Mouse (Mus musculus): ENCODE measurements around the gene Ube2e3.

The Ube2e3 gene

GRCm38 (mm10) chr2:78876002-78876401 is 8.1 kb downstream of the Ube2e3 start:
- in situ Hi-C loops (cut with MboI, MseI): loop anchor here (10.0 kb wide), 1 partner anchor 1709 kb away; the partner anchor contains the start of gene Nckap1

- in situ Hi-C loops (cut with MboI, MseI): no loop called here
Observed at GRCm38 (mm10) chr2:78882068-78882467, 14.1 kb downstream of the Ube2e3 start.

DNA sequence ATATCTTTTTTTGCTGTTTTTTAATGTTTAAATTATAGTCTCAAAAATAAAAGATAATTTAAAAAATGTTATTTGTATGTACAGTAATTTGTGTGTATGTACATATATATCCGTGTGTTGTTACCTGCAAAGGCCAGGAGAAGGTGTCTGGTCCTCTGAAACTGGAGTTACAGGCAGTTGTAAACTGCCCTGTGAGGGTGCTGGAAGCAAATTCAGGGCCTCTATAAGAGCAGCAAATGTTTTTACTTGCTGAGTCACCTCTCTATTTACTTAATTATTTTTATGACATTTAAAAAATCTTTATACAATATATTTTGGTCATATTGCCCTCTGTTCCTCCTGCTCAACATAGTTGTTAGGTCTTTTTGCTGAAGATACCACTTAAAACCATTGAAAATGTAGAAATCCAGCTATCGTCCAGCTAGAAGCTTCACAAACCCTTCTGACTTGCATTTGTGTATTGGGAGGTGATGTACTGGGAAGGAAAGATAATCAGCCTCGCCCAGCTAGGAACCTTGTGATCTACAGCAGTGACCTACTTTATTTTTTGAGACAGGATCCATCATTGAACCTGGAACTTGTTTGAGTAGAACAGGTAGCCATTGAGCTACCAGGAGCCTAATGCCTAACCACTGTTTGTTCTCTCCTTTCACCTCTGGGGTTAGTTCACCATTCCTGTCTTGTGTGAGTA is 15.0 kb downstream of the Ube2e3 start:
- in situ Hi-C loops (cut with MboI, MseI): no loop called here

GRCm38 (mm10) chr2:78886446-78886845 is 18.5 kb downstream of the Ube2e3 start:
- in situ Hi-C loops (cut with MboI, MseI): no loop called here

GRCm38 (mm10) chr2:78888190-78888589 is 20.3 kb downstream of the Ube2e3 start:
- in situ Hi-C loops (cut with MboI, MseI): no loop called here

DNA sequence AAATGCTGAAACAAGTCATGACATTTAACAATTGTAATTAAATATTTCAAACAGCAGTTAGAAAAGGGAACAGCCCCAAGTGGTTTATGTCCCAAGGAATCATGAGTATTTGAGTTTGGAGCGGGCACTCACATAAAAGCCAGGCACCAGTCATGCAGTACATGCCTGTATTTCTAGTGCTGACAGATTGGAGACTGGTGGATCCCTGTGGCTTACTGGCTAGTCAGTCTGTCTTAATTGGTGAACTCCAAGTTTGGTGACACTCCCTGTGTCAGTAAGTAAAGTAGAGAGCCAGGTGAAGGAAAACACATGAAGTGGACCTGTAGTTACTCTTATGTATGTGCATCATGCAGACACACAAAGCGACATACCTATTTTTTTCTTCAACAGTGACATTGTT is 27.3 kb downstream of the Ube2e3 start:
- in situ Hi-C loops (cut with MboI, MseI): no loop called here

GRCm38 (mm10) chr2:78905916-78906315 is 38.0 kb downstream of the Ube2e3 start:
- in situ Hi-C loops (cut with MboI, MseI): no loop called here

DNA sequence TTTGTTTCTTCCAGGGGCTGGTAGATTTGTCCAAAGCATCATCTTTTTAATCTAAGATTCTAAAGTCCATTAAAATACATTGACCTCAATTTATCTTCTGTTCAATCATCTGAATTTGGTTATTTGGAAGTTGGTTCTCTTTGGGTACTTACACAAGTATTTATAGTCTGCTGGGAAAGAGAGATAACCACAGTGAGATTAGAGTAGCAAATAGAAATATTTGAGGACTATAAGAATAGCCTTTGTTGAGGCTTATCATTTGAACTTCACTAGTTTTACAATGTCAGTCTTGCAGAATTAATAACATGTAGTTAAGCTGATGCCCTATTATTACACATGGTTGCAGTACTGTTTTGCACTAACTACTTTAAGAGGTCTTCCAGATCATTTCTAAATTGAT is 43.6 kb downstream of the Ube2e3 start:
- in situ Hi-C loops (cut with MboI, MseI): no loop called here

GRCm38 (mm10) chr2:78914861-78915260 is 46.9 kb downstream of the Ube2e3 start:
- in situ Hi-C loops (cut with MboI, MseI): loop anchor here (5.0 kb wide), 1 partner anchor 868 kb away; no protein-coding TSS in a partner anchor

DNA sequence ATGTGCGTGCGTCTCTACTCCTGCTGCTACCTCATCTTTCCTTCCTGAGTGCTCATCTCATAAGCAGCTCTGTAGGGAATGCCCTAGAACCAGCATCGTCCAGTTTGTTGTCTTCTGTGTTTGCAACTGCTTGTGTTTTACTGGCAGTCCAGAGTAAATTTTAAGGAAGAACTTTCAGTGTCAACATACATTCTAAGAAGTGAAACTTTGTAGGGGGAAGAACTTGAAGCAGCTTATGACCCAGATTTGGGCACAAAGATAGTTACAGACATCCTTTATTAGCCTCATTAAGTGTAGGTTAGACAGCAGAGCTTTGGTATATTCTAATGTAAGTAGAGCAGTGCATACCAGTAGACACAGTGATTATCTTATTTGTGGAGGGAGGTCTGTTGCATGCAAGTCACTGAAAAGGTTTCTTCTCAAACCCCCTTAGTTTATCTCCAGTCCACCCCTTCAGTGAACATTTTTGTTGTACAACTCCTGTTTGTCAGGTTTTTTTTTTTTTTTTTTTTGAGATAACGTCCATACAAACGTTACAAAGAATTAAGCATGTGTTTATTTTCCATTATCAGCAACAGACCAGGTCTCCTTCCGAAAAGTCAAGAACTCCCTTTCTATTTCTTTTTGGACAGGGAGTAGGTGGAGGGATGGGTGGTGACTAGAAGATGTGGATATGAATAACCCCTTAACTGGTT is 55.2 kb downstream of the Ube2e3 start:
- in situ Hi-C loops (cut with MboI, MseI): no loop called here

DNA sequence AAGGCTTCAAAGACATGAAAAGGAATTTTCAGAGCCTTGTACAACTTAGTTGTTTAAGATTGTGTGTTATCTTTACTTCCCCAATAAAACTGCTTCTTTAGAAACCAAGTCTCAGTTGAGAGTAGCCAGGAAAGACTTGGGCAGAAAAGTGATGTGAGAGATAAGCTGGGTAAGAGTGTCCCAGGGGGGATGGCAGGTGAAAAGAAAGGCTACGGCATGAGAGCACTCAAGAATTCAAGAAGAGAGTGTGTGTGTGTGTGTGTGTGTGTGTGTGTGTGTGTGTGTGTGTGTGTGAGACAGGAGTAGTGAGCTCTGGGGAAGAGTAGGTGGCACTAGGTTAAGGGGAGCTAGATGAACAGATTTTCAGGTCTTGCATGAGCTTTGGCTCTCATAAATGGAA is 57.9 kb downstream of the Ube2e3 start:
- in situ Hi-C loops (cut with MboI, MseI): no loop called here

DNA sequence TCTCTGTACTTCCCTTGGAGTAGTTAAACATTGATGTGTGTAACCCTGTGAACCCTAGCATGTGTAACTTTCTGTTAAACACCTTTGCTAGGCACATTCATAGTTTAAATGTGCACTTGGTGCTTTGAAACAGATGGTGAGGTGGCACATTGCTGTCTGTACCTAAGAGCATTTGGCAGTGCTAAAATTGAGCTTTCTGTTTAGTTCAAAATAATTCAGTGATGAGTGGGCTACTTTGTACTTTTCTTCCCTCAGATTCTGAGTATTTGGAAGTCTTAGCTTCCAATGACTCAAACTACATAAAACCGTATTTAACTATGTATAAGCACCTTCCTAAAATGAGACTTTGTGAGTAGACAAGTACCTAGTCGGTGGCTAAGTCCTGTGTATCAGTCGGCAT is 59.7 kb downstream of the Ube2e3 start:
- in situ Hi-C loops (cut with MboI, MseI): no loop called here

DNA sequence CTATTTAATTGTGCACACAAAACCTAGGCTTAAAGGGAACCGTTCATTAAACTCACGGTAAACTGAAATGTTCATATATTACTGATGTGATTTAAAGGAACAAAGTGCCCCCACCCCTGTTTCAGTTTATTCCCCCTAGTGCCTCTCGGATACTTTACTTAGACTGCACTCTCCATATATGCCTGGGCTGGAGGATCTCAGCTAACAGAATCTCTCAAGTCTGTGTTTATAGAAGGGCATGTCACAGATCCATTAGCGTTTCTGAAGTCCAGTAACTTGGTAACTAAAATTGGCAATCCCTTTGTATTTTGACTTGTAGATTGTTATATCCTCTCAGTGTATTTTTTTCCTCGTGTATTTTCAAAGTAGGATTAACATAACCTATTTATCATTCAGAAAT is 60.2 kb downstream of the Ube2e3 start:
- in situ Hi-C loops (cut with MboI, MseI): no loop called here

DNA sequence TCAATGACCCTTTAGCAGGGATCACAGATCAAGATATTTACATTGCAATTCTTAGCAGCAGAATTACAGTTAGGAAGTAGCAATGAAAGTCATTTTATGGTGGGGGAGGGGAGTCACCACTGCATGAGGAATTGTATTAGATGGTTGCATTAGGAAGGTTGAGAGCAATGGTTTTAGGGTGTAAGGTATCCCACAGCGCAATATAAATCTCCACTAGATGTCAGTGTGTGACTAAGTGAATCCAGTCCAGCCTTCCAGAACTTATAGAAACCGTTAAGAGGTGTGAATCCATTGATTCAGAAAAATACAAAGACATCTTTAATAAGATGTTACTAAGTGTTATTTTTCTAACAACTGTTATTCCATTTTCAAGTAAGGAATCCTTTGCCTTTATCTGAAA is 63.4 kb downstream of the Ube2e3 start:
- in situ Hi-C loops (cut with MboI, MseI): no loop called here

DNA sequence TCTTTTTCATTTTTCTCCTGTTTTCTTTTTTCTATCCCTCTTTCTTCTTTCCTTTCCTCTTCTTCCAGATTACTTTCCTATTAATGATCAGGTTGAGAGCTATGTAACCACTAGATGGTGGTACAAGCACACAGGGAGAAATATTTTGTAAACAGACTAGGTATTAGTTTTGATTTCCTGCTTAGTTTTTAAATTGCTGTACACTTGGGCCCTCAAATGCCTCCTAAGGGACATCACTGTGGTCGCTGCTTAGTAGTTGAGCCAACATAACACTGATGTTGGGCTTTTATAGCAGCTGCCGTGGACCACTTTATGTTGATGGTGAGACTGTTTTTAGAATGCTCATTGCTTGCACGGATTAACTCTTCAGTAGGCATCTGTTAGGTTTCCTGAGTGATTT is 91.5 kb downstream of the Ube2e3 start:
- in situ Hi-C loops (cut with MboI, MseI): loop anchor here (5.0 kb wide), 3 partner anchors 87 to 538 kb away; no protein-coding TSS in a partner anchor

GRCm38 (mm10) chr2:78960288-78960687 is 92.4 kb downstream of the Ube2e3 start:
- in situ Hi-C loops (cut with MboI, MseI): loop anchor here (10.0 kb wide), 1 partner anchor 155 kb away; no protein-coding TSS in a partner anchor

DNA sequence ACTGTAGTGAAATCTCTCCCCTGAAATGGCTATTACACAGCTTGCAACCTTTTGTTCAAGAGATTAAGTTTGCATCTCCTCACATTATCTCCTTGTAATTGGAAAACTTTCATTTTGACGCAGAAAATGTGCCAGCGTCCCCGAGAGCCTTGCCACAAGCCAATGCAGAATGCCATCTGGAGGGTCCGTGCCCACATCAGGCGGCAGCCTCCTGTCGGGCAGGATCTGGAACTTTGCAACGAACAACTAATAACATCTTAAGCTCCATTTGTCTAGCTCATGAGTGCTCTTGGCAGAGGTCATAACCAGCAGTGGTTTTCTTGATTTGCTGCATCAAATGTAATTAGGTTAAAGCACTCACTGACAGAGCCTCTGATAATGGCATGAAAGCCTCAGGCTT is 93.1 kb downstream of the Ube2e3 start:
- in situ Hi-C loops (cut with MboI, MseI): loop anchor here (10.0 kb wide), 1 partner anchor 154 kb away; no protein-coding TSS in a partner anchor

- in situ Hi-C loops (cut with MboI, MseI): loop anchor here (10.0 kb wide), 1 partner anchor 153 kb away; no protein-coding TSS in a partner anchor
Observed at GRCm38 (mm10) chr2:78961580-78961979, 93.7 kb downstream of the Ube2e3 start.

DNA sequence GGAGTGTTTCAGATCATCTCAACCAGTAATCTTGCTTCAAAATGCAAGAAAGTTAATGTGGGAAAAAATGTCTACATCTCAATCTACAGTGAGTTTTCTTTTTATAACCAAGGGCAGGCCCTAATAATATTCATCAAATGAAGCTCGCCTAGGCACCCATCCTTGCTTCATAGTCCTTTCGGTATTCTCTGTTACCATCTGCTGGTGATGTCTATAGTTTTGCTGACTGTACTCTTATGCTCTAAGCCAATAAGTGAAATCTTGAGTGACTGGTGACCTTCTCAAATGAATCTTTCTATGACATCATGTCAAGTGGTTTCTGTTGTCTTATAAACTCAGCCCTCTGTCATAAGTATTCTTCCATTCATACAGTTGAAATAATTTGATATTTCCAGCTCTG is 97.1 kb downstream of the Ube2e3 start:
- in situ Hi-C loops (cut with MboI, MseI): loop anchor here (10.0 kb wide), 1 partner anchor 150 kb away; no protein-coding TSS in a partner anchor

GRCm38 (mm10) chr2:78965396-78965795 is 97.5 kb downstream of the Ube2e3 start:
- in situ Hi-C loops (cut with MboI, MseI): loop anchor here (10.0 kb wide), 1 partner anchor 149 kb away; no protein-coding TSS in a partner anchor

DNA sequence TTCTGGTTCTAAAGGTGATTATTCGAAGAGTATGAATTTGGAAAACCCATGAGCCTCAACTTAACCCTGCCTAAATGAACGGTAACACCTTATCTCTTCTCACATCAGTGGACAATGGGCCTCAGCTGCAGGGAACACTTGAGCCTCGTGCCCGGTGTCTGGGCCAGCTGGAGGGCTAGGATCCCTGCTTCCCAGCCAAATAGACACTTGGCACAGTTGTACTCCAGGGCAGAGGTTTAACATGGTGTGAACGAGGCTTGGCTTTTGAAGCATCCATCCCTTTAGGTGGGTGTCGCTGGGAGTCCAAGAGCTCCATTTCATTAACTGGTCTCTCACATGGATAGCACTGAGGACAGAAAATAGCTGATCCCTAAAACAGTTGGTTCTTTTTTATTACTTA is 102.2 kb downstream of the Ube2e3 start:
- in situ Hi-C loops (cut with MboI, MseI): loop anchor here (5.0 to 10.0 kb wide), 2 partner anchors 287 to 1685 kb away; partner anchors contain the start of genes Itga4 and Sestd1

Measured in regulatory T cell (primary cell).